Mouse (Mus musculus): Measurements from ENCODE around the gene Nup93. TPM values are rescaled to one million over a fixed set of nuclear protein-coding genes. Genes with fewer than 3 reads are reported as not detected.

Gene Nup93
- polyA plus RNA-seq, 1 experiment from 2014 or later, result 28.1 TPM

GRCm38 (mm10) chr8:94178857-94179712, 35.3 kb upstream of the Nup93 start, which contains the start of gene Mt1:
Gene Mt1 (plus strand): TSS chr8:94179082.
- Histone ChIP-seq H3K4me1 (replicated peaks; ENCODE audit: control insufficient read depth, insufficient read depth) (peaks cover 3% of the 10 kb centered on the region; the same call in 1 of the 2 replicates), H3K36me3 (ENCODE audit: control insufficient read depth, insufficient read depth, low read length) (no peaks in the 10 kb centered on the region), H3K27me3 (ENCODE audit: control insufficient read depth, insufficient read depth, low read length) (no peaks in the 10 kb centered on the region; the same call in 1 of the 2 replicates), H3K9me3 (ENCODE audit: control insufficient read depth, low read length) (no peaks in the 10 kb centered on the region), H3K4me2 (replicated peaks; ENCODE audit: low read depth) (peak within 1 kb of the TSS; percentile 60), H3K9ac (ENCODE audit: low read length) (peak within 1 kb of the TSS; percentile 73), H3K27ac (replicated peaks) (peak within 1 kb of the TSS; percentile 90), H3K4me3 (ENCODE audit: low read depth, low read length) (peak within 1 kb of the TSS; percentile 54)
- TF ChIP-seq CTCF (IDR thresholded peaks at IDR 0.05; ENCODE audit: low read depth), result no peak; the same call in 1 of the 2 replicates
- no peak for TF ChIP-seq EP300 (optimal IDR thresholded peaks at IDR 0.05)
- under 1% methylated on average over 50 of the region's 50 CpGs for WGBS
- DNase-seq (ENCODE audit: low spot score), result peak; percentile 99
- peak; percentile 91 for ATAC-seq (ENCODE audit: low FRiP score, low TSS enrichment)

- Histone ChIP-seq H3K4me2 (replicated peaks; ENCODE audit: low read depth) (peak overlapping the region; percentile 60), H3K27ac (replicated peaks) (peak overlapping the region; percentile 90), H3K27me3 (ENCODE audit: control insufficient read depth, insufficient read depth, low read length) (no peaks in the 10 kb centered on the region; the same call in 1 of the 2 replicates), H3K4me3 (ENCODE audit: low read depth, low read length) (peak overlapping the region; percentile 54), H3K36me3 (ENCODE audit: control insufficient read depth, insufficient read depth, low read length) (no peaks in the 10 kb centered on the region), H3K4me1 (replicated peaks; ENCODE audit: control insufficient read depth, insufficient read depth) (peaks cover 3% of the 10 kb centered on the region; the same call in 1 of the 2 replicates), H3K9ac (ENCODE audit: low read length) (peak overlapping the region; percentile 73), H3K9me3 (ENCODE audit: control insufficient read depth, low read length) (no peaks in the 10 kb centered on the region)
- no peak for TF ChIP-seq CTCF (IDR thresholded peaks at IDR 0.05; ENCODE audit: low read depth)
- no peak for TF ChIP-seq EP300 (optimal IDR thresholded peaks at IDR 0.05)
- ATAC-seq (ENCODE audit: low FRiP score, low TSS enrichment) (no peak), DNase-seq (ENCODE audit: low spot score) (peak; percentile 67)
- WGBS, result 4% methylated on average over 25 of the region's 25 CpGs
Observed at GRCm38 (mm10) chr8:94179713-94180560, 34.4 kb upstream of the Nup93 start.

GRCm38 (mm10) chr8:94180561-94180908, 33.8 kb upstream of the Nup93 start:
- 68% methylated on average over 1 of the region's 1 CpGs for WGBS
- Histone ChIP-seq H3K4me3 (ENCODE audit: low read depth, low read length) (peak overlapping the region; percentile 54), H3K4me1 (replicated peaks; ENCODE audit: control insufficient read depth, insufficient read depth) (peaks cover 3% of the 10 kb centered on the region; the same call in 1 of the 2 replicates), H3K36me3 (ENCODE audit: control insufficient read depth, insufficient read depth, low read length) (no peaks in the 10 kb centered on the region), H3K4me2 (replicated peaks; ENCODE audit: low read depth) (peak overlapping the region; percentile 60), H3K9ac (ENCODE audit: low read length) (peak overlapping the region; percentile 73), H3K27ac (replicated peaks) (peak overlapping the region; percentile 90), H3K9me3 (ENCODE audit: control insufficient read depth, low read length) (no peaks in the 10 kb centered on the region), H3K27me3 (ENCODE audit: control insufficient read depth, insufficient read depth, low read length) (no peaks in the 10 kb centered on the region; the same call in 1 of the 2 replicates)
- DNase-seq (ENCODE audit: low spot score) (peak; percentile 26), ATAC-seq (ENCODE audit: low FRiP score, low TSS enrichment) (no peak)
- TF ChIP-seq EP300 (optimal IDR thresholded peaks at IDR 0.05), result no peak
- TF ChIP-seq CTCF (IDR thresholded peaks at IDR 0.05; ENCODE audit: low read depth), result no peak

- no peaks in the 10 kb centered on the region; the same call in 1 of the 2 replicates for H3K27me3 ChIP-seq (ENCODE audit: control insufficient read depth, insufficient read depth, low read length)
- no peaks in the 10 kb centered on the region for H3K9me3 ChIP-seq (ENCODE audit: control insufficient read depth, low read length)
- no peak for TF ChIP-seq EP300 (optimal IDR thresholded peaks at IDR 0.05)
- no peak for TF ChIP-seq CTCF (IDR thresholded peaks at IDR 0.05; ENCODE audit: low read depth)
- peak overlapping the region; percentile 95 for H3K27ac ChIP-seq (replicated peaks)
- DNase-seq (ENCODE audit: low spot score) (peak; percentile 68), ATAC-seq (ENCODE audit: low FRiP score, low TSS enrichment) (peak; percentile 23; the same call in 1 of the 2 replicates)
- H3K4me2 ChIP-seq (replicated peaks; ENCODE audit: low read depth), result peak overlapping the region; percentile 51
- 46% methylated on average over 13 of the region's 13 CpGs for WGBS
- H3K4me1 ChIP-seq (replicated peaks; ENCODE audit: control insufficient read depth, insufficient read depth), result peaks cover 3% of the 10 kb centered on the region; the same call in 1 of the 2 replicates
- H3K36me3 ChIP-seq (ENCODE audit: control insufficient read depth, insufficient read depth, low read length), result no peaks in the 10 kb centered on the region
- peak overlapping the region; percentile 27 for H3K4me3 ChIP-seq (ENCODE audit: low read depth, low read length)
- peak overlapping the region; percentile 45 for H3K9ac ChIP-seq (ENCODE audit: low read length)
Observed at GRCm38 (mm10) chr8:94182055-94182929, 32.1 kb upstream of the Nup93 start.

GRCm38 (mm10) chr8:94183117-94183516, 31.2 kb upstream of the Nup93 start:
- H3K4me3 ChIP-seq (ENCODE audit: low read depth, low read length), result peak overlapping the region; percentile 27
- H3K4me1 ChIP-seq (replicated peaks; ENCODE audit: control insufficient read depth, insufficient read depth), result peaks cover 3% of the 10 kb centered on the region; the same call in 1 of the 2 replicates
- WGBS, result under 1% methylated on average over 16 of the region's 16 CpGs
- DNase-seq (ENCODE audit: low spot score) (peak; percentile 96), ATAC-seq (ENCODE audit: low FRiP score, low TSS enrichment) (peak; percentile 63)
- peak overlapping the region; percentile 95 for H3K27ac ChIP-seq (replicated peaks)
- TF ChIP-seq CTCF (IDR thresholded peaks at IDR 0.05; ENCODE audit: low read depth), result peak; percentile 81
- TF ChIP-seq EP300 (optimal IDR thresholded peaks at IDR 0.05), result no peak
- peak overlapping the region; percentile 51 for H3K4me2 ChIP-seq (replicated peaks; ENCODE audit: low read depth)
- H3K9ac ChIP-seq (ENCODE audit: low read length), result peak overlapping the region; percentile 45; the same call in 1 of the 2 replicates
- no peaks in the 10 kb centered on the region for H3K9me3 ChIP-seq (ENCODE audit: control insufficient read depth, low read length)
- H3K36me3 ChIP-seq (ENCODE audit: control insufficient read depth, insufficient read depth, low read length), result no peaks in the 10 kb centered on the region
- no peaks in the 10 kb centered on the region; the same call in 1 of the 2 replicates for H3K27me3 ChIP-seq (ENCODE audit: control insufficient read depth, insufficient read depth, low read length)

All from stomach, postnatal 0 days (tissue).